Mouse (Mus musculus) small intestine, adult 2 months (tissue): ENCODE results near the gene Pde4dip.

ENCODE experiments used
- CTCF ChIP-seq: fragments of 200-500 bp; IDR thresholded peaks from 2 replicates; pipeline ENCODE4 v1.5.1; 2012; ENCODE audit warnings: low read depth, mild to moderate bottlenecking, control low read depth, inconsistent platforms, low read length, moderate library complexity, mixed read lengths; ENCODE audit not compliant: insufficient replicate concordance, insufficient read length; ENCODE audit errors: extremely low read depth
- POLR2A ChIP-seq: fragments of 200-500 bp; IDR thresholded peaks from 2 replicates; pipeline ENCODE4 v1.6.1; 2012; ENCODE audit warnings: low read depth, mild to moderate bottlenecking, control low read depth, inconsistent platforms, low read length, moderate library complexity

GRCm38 (mm10) chr3:97651604-97652003, 236.9 kb downstream of the Pde4dip start:
- TF ChIP-seq CTCF (no peak), POLR2A (no peak)
